Mouse (Mus musculus) kidney, adult 2 months (tissue): ENCODE data around the gene Platr17. TPM values are rescaled to one million over a fixed set of nuclear protein-coding genes. Genes with fewer than 3 reads are reported as not detected.
A peak's percentile ranks its signal among the peaks of the same experiment; 100 is the strongest.
"Not testable (repeated sequence)": the region's sequence is repeated elsewhere in the genome, so short reads cannot be mapped to it uniquely, and the experiment has no call there.

Experiments
- DNase-seq: peaks from one replicate; pipeline ENCODE4 v3.0.0; 2021
- H3K27ac ChIP-seq: fragments of 200-500 bp; 2 replicates; pipeline ENCODE4 v1.5.1; 2012; ENCODE audit warnings: low read depth, low read length, control low read depth, inconsistent platforms; ENCODE audit not compliant: insufficient read depth
- H3K27me3 ChIP-seq: fragments of 200-500 bp; replicated peaks from 2 replicates; pipeline ENCODE4 v1.6.1; 2012; ENCODE audit warnings: mild to moderate bottlenecking, moderate library complexity, low read length, inconsistent platforms; ENCODE audit not compliant: control insufficient read depth, insufficient read depth
- H3K36me3 ChIP-seq: fragments of 200-500 bp; 2 replicates; pipeline ENCODE4 v1.6.1; 2012; ENCODE audit warnings: mild to moderate bottlenecking, moderate library complexity, low read length, inconsistent platforms; ENCODE audit not compliant: control insufficient read depth, insufficient read depth
- H3K4me1 ChIP-seq: fragments of 200-500 bp; 2 replicates; pipeline ENCODE4 v1.6.1; 2011; ENCODE audit warnings: low read length; ENCODE audit not compliant: control insufficient read depth, insufficient read depth
- H3K4me3 ChIP-seq: fragments of 200-500 bp; 2 replicates; pipeline ENCODE4 v1.5.1; 2011; ENCODE audit warnings: mild to moderate bottlenecking, low read depth, low read length, control low read depth; ENCODE audit not compliant: insufficient read depth
- CTCF ChIP-seq: fragments of 200-500 bp; conservative IDR thresholded peaks from 2 replicates; pipeline ENCODE4 v1.5.1; 2011; ENCODE audit warnings: low read depth, mild to moderate bottlenecking, control low read depth, low read length, moderate library complexity, mixed read lengths; ENCODE audit not compliant: insufficient read depth, insufficient read length
- POLR2A ChIP-seq: fragments of 200-500 bp; IDR thresholded peaks from one replicate; pipeline ENCODE4 v1.6.1; 2011; ENCODE audit warnings: low read depth, low read length, control low read depth
- WGBS: fragments of 180-500 bp; shearing (Covaris S2); methylation state at CpG from one replicate; pipeline ENCODE4 v1.1.7; 2018; 5-methylcytosine and 5-hydroxymethylcytosine counted together
- polyA plus RNA-seq: library from polyadenylated mRNA; depleted of rRNA; stranded (reverse); fragments of >200 nt; gene quantifications from 2 replicates; pipeline ENCODE4 v1.2.3, GENCODE M21; 2012; rRNA removed

Platr17 gene
- not detected in 2 replicates for polyA plus RNA-seq

DNA sequence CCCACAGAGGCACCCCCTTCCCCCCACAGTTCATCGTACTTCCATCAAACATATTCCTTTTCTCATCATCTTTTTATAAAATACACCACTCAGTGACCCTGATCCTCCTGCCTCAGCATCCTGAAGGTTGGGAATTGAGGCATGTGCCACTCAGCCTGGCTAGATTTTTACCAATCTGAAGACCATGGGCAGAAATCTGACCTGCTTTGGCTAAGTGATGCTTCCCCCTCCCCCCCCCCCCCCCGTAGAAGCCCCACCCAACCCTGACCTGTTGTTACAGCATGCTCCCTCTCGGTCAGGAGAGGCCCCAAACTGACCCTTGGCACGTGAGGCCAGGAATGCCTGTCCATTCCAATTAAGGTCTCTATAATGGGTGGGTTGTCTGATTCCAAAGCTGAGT is at the start of gene Platr17:
Platr17 (plus strand) TSS at position 301 of the 400 bp plus-strand sequence.
- not testable (repeated sequence) for H3K4me3 ChIP-seq, H3K27me3 ChIP-seq, DNase-seq, H3K27ac ChIP-seq, H3K4me1 ChIP-seq, H3K36me3 ChIP-seq
- 30% methylated on average over 4 of the region's 4 CpGs for WGBS

DNA sequence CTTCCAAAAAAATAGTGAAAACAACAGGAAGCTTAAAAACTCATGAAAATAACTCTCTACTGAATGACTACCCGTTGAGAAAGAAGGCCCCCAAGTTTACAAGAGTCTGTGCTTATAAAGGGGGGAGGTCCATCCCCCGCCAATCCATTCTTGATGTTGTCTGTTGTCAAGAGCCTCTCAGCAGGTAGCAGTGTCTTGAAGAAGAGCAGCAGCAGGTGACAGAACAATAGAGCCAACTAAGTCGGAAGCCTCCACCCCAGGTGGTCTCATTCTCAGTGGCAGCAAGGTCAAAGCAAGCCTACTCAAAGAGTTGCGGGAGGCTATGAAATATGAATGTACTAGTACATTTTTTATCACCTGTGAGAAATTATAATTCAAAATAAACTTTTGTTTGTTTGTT is 47.1 kb upstream of the Platr17 start:
- Histone ChIP-seq H3K36me3 (no peaks in the 10 kb centered on the region), H3K27ac (no peak overlapping the region), H3K4me1 (no peaks in the 10 kb centered on the region), H3K4me3 (no peak overlapping the region), H3K27me3 (no peaks in the 10 kb centered on the region)
- 82% methylated on average over 4 of the region's 4 CpGs for WGBS
- no peak for DNase-seq
- no peak for TF ChIP-seq POLR2A

DNA sequence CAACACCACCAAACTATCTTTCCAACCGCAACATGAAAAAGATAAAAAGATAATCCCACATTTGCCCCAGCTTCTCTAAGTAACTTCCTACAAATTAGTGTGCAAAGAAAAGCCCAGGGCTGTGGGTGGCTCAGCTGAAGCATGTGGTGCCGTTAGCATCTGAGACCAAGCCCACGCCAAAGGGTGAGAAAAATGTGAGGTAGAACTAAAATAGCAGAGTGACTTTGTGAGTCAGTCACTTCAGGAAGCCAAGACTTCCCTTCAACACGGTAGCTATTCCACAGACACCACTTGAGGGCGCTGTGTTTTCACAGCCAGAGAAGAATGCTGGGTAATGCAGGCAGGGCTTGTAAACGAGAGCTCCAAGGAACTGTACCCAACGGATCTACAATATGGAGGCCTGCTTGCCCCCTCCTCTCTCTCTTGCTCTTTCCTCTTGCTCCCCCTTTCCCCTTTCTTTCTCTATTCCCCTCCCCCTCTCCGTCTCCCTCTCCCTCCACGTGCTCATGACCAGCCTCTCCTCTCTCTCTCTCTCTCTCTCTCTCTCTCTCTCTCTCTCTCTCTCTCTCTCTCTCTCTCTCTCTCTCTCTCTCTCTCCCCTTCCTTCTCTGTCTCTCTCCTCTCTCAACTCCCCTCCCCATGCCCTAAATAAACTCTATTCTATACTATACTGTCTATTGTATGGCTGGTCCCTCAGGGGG is 39.5 kb upstream of the Platr17 start:
- DNase-seq, result peak; percentile 64
- 31% methylated on average over 9 of the region's 9 CpGs for WGBS
- H3K27ac ChIP-seq, result no peak overlapping the region
- H3K4me3 ChIP-seq, result no peak overlapping the region
- TF ChIP-seq POLR2A (no peak), CTCF (peak; percentile 76)
- H3K4me1 ChIP-seq, result no peaks in the 10 kb centered on the region
- no peaks in the 10 kb centered on the region for H3K27me3 ChIP-seq
- H3K36me3 ChIP-seq, result no peaks in the 10 kb centered on the region

DNA sequence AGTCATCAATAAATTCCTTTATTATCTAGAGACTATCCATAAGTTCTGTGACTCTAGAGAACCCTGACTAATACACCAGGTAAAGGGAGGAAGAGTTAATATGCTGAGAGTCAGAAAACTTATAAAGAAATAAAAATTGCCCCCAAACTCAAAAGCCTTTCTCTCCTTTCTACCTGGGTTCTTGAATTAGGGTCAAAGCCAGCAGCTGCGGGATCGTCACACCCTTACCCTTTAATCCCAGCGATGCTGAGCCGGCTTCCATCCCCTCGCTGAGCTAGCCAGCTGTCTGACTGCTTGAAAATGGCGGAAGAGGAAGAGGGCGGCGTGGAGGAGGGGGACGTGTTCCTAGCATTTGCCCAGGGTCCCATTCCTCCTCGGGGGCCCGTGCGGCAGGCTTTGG is 31.4 kb upstream of the Platr17 start, which contains the start of gene Gm7029:
Gm7029 (plus strand) TSS at position 301 of the 400 bp plus-strand sequence.
- not testable (repeated sequence) for H3K27ac ChIP-seq, H3K4me1 ChIP-seq, DNase-seq, H3K27me3 ChIP-seq, H3K4me3 ChIP-seq, H3K36me3 ChIP-seq
- no CpG with 5 or more reads among the region's 12 CpGs for WGBS

DNA sequence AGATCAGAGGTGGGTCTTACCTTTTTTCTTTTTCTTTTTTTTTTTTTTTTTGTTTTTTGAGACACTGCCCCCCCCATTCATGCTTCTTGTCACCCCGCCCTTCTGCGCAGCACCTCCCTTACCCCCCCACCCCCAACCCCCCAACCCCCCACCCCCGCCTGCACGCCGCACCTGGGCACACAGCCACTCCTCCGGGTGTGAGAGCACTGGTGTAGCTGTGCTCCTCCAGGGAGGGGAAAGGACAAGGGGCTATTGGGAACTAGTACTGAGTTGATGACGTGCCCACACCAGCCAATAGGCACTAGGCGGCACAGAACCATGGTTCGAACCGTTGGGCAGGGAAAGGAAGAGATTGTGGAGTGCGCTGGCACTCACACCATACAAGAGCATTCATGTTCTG is 30.5 kb upstream of the Platr17 start:
- Histone ChIP-seq H3K27me3 (no peaks in the 10 kb centered on the region), H3K4me1 (no peaks in the 10 kb centered on the region), H3K27ac (no peak overlapping the region), H3K36me3 (no peaks in the 10 kb centered on the region), H3K4me3 (no peak overlapping the region)
- WGBS, result 86% methylated on average over 11 of the region's 11 CpGs
- no peak for DNase-seq
- no peak for TF ChIP-seq POLR2A
- TF ChIP-seq CTCF, result no peak

DNA sequence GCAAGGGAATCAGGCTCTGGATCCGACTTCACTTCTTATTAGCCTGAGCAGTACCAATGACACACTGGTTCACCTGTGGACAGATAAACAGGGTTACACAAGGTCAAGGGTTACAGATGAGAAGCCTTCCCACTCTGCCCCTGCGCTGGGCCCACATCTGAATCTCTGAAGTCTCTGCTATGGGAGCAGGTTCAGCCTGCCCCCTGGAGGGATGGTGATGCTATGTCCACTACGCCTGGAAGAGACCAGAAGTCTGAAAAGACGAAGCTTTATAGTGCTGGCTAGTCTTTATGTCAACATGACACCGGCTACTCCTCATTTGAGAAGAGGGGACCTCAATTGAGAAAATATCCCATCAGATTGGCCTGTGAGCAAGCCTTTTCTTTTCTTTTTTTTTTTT is 29.1 kb upstream of the Platr17 start:
- not testable (repeated sequence) for H3K36me3 ChIP-seq, H3K4me1 ChIP-seq, DNase-seq

DNA sequence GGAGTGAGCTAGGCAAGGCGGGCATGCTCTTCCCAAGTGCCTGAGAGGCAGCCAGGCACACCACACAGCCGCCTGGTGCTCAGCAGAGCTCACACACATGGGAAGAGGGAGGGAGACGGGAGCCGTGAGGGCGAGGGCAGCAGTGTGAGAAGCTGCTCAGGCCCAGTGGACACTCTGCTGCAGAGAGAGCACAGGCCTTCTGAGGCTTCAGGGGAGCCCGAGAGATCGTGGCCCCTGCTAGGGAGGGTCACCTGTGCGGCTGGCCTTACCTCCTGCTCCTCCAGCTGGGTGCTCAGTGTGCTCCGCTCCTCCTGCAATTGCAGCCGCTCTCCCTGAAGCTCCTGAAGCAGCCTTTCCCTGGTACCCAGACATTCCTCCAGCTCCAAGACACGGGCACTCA is 20.6 kb upstream of the Platr17 start:
- not testable (repeated sequence) for H3K36me3 ChIP-seq, DNase-seq, H3K4me1 ChIP-seq, H3K4me3 ChIP-seq, H3K27me3 ChIP-seq, H3K27ac ChIP-seq
- 93% methylated on average over 9 of the region's 11 CpGs for WGBS

More for the DNA sequence above, 29.1 kb upstream of the Platr17 start:
- peak; percentile 35 for TF ChIP-seq CTCF
- not testable (repeated sequence) for H3K4me3 ChIP-seq, H3K27ac ChIP-seq, H3K27me3 ChIP-seq
- WGBS, result 81% methylated on average over 5 of the region's 5 CpGs

DNA sequence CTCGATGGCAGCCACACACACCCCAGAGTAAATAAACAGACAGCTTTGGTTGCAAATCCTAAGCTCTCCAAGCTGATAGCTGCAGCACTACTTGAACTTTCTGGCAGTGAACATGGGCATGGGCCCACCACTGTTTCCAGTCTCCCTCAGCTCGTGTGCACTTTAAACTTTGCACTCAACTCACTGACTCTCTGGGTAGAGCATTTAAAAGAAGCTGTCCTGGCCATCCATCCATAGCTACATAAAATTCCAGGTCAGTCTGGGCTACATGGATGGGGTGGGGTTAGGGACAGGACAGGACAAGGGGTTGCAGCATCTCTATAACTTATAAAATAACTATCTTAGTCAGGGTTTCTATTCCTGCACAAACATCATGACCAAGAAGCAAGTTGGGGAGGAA is 17.1 kb upstream of the Platr17 start:
- 39% methylated on average over 2 of the region's 2 CpGs for WGBS
- DNase-seq, result peak; percentile 56
- H3K4me1 ChIP-seq, H3K36me3 ChIP-seq, H3K27me3 ChIP-seq, H3K4me3 ChIP-seq, H3K27ac ChIP-seq: not testable (repeated sequence)

DNA sequence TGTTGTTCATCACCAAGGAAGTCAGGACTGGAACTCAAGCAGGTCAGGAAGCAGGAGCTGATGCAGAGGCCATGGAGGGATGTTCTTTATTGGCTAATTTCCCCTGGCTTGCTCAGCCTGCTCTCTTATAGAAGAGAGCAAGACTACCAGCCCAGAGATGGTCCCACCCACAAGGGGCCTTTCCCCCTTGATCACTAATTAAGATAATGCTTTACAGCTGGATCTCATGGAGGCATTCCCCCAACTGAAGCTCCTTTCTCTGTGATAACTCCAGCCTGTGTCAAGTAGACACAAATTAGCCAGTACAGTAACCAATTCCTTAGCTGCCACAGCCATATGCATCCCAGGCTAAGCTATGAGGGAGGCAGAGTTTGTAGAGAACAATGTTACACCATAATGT is 16.7 kb upstream of the Platr17 start:
- not testable (repeated sequence) for H3K4me3 ChIP-seq, DNase-seq, H3K36me3 ChIP-seq, H3K4me1 ChIP-seq, H3K27me3 ChIP-seq, H3K27ac ChIP-seq

DNA sequence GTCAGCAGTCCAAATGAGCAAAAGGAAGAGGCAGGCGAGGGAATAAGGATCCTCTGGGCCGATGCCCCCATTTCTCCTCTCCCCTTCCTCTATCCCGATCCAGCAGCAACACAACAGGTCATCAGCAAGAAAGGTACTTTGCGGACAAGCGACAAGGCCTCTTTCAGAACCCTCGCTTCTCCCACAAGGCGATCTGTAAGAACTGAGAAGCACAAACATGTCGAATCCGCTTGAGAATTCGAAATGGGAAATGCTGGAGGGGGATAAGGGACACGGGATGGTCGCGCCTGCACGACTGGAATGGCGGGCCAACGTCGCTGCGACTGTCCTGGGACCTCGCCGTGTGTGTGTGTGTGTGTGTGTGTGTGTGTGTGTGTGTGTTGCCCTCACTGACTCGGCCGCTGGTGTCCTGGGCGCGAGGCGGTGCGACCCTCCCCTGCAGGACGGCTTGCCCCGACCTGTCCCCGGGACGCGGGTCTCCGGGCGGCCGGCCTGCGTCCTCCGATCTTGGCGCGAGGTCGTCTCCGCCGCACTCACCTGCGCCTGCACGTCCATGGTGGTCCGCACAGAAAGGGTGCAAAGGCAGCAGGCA is 14.9 kb upstream of the Platr17 start:
- not testable (repeated sequence) for H3K27ac ChIP-seq, H3K27me3 ChIP-seq, DNase-seq, H3K4me1 ChIP-seq, H3K36me3 ChIP-seq
- 2% methylated on average over 44 of the region's 44 CpGs for WGBS
- H3K4me3 ChIP-seq, result peak overlapping the region; percentile 66
